Mouse (Mus musculus): ENCODE measurements around the gene Dusp28. TPM values are rescaled to one million over a fixed set of nuclear protein-coding genes. Genes with fewer than 3 reads are reported as not detected.

Dusp28 gene
- polyA plus RNA-seq, 1 experiment from 2014 or later = 6.2 TPM

- ATAC-seq (replicated peaks; ENCODE audit: insufficient number of reproducible peaks, low FRiP score, low TSS enrichment) = no peak
Measured at GRCm38 (mm10) chr1:92895089-92895488, 11.7 kb upstream of the Dusp28 start.

GRCm38 (mm10) chr1:92902786-92903185 lies 4.0 kb upstream of the Dusp28 start, which contains the start of gene Ankmy1:
Ankmy1 (minus strand) TSS chr1:92902906.
- Histone ChIP-seq H3K4me1 (ENCODE audit: control insufficient read depth, insufficient read depth, low read length) (peaks cover 8% of the 10 kb centered on the region), H3K9me3 (replicated peaks; ENCODE audit: control insufficient read depth, low read length) (no peaks in the 10 kb centered on the region), H3K9ac (ENCODE audit: low read depth, low read length) (0 out of 2 replicates have a peak within 1 kb of the TSS, but pooled peaks have one; percentile 10), H3K27ac (ENCODE audit: low read depth, low read length) (no peak within 1 kb of the TSS), H3K4me2 (peak within 1 kb of the TSS; percentile 31), H3K4me3 (ENCODE audit: low read depth, low read length) (peak within 1 kb of the TSS; percentile 23), H3K27me3 (ENCODE audit: control insufficient read depth, insufficient read depth, low read length) (peaks cover 8% of the 10 kb centered on the region), H3K36me3 (ENCODE audit: control insufficient read depth, insufficient read depth, low read length) (no peaks in the 10 kb centered on the region)
- WGBS (ENCODE audit: insufficient replicate concordance) = 1% methylated on average over 15 of the region's 15 CpGs
- no peak for ATAC-seq (replicated peaks; ENCODE audit: insufficient number of reproducible peaks, low FRiP score, low TSS enrichment)

More at GRCm38 (mm10) chr1:92895089-92895488, 11.7 kb upstream of the Dusp28 start:
- WGBS (ENCODE audit: insufficient replicate concordance) = 8% methylated on average over 3 of the region's 3 CpGs
- Histone ChIP-seq H3K4me3 (ENCODE audit: low read depth, low read length) (no peak overlapping the region), H3K4me1 (ENCODE audit: control insufficient read depth, insufficient read depth, low read length) (no peaks in the 10 kb centered on the region), H3K9me3 (replicated peaks; ENCODE audit: control insufficient read depth, low read length) (no peaks in the 10 kb centered on the region), H3K27ac (ENCODE audit: low read depth, low read length) (no peak overlapping the region), H3K36me3 (ENCODE audit: control insufficient read depth, insufficient read depth, low read length) (no peaks in the 10 kb centered on the region), H3K4me2 (no peak overlapping the region), H3K9ac (ENCODE audit: low read depth, low read length) (no peak overlapping the region), H3K27me3 (ENCODE audit: control insufficient read depth, insufficient read depth, low read length) (peaks cover 7% of the 10 kb centered on the region)

GRCm38 (mm10) chr1:92903627-92904026 lies 3.2 kb upstream of the Dusp28 start:
- Histone ChIP-seq H3K4me2 (no peak overlapping the region), H3K9me3 (replicated peaks; ENCODE audit: control insufficient read depth, low read length) (no peaks in the 10 kb centered on the region)
- WGBS (ENCODE audit: insufficient replicate concordance) = 65% methylated on average over 4 of the region's 4 CpGs

GRCm38 (mm10) chr1:92905703-92906310 lies 974 bp upstream of the Dusp28 start:
- Histone ChIP-seq H3K4me1 (ENCODE audit: control insufficient read depth, insufficient read depth, low read length) (peaks cover 18% of the 10 kb centered on the region), H3K4me2 (no peak overlapping the region), H3K9me3 (replicated peaks; ENCODE audit: control insufficient read depth, low read length) (no peaks in the 10 kb centered on the region), H3K36me3 (ENCODE audit: control insufficient read depth, insufficient read depth, low read length) (no peaks in the 10 kb centered on the region), H3K27me3 (ENCODE audit: control insufficient read depth, insufficient read depth, low read length) (no peaks in the 10 kb centered on the region; the same call in 1 of the 2 replicates), H3K4me3 (ENCODE audit: low read depth, low read length) (no peak overlapping the region), H3K9ac (ENCODE audit: low read depth, low read length) (no peak overlapping the region), H3K27ac (ENCODE audit: low read depth, low read length) (no peak overlapping the region)
- 91% methylated on average over 2 of the region's 2 CpGs for WGBS (ENCODE audit: insufficient replicate concordance)
- ATAC-seq (replicated peaks; ENCODE audit: insufficient number of reproducible peaks, low FRiP score, low TSS enrichment) = no peak

More at GRCm38 (mm10) chr1:92903627-92904026, 3.2 kb upstream of the Dusp28 start:
- peaks cover 11% of the 10 kb centered on the region for H3K4me1 ChIP-seq (ENCODE audit: control insufficient read depth, insufficient read depth, low read length)
- H3K27ac ChIP-seq (ENCODE audit: low read depth, low read length) = no peak overlapping the region
- no peaks in the 10 kb centered on the region for H3K36me3 ChIP-seq (ENCODE audit: control insufficient read depth, insufficient read depth, low read length)
- no peak for ATAC-seq (replicated peaks; ENCODE audit: insufficient number of reproducible peaks, low FRiP score, low TSS enrichment)
- H3K27me3 ChIP-seq (ENCODE audit: control insufficient read depth, insufficient read depth, low read length) = peaks cover 8% of the 10 kb centered on the region
- no peak overlapping the region for H3K4me3 ChIP-seq (ENCODE audit: low read depth, low read length)
- H3K9ac ChIP-seq (ENCODE audit: low read depth, low read length) = no peak overlapping the region

- H3K36me3 ChIP-seq (ENCODE audit: control insufficient read depth, insufficient read depth, low read length) = no peaks in the 10 kb centered on the region
- H3K9me3 ChIP-seq (replicated peaks; ENCODE audit: control insufficient read depth, low read length) = no peaks in the 10 kb centered on the region
- peak overlapping the region; percentile 80 for H3K4me3 ChIP-seq (ENCODE audit: low read depth, low read length)
- peak overlapping the region; percentile 81 for H3K4me2 ChIP-seq
- no peak for ATAC-seq (replicated peaks; ENCODE audit: insufficient number of reproducible peaks, low FRiP score, low TSS enrichment)
- peak overlapping the region; percentile 82 for H3K9ac ChIP-seq (ENCODE audit: low read depth, low read length)
- H3K4me1 ChIP-seq (ENCODE audit: control insufficient read depth, insufficient read depth, low read length) = peaks cover 28% of the 10 kb centered on the region
- WGBS (ENCODE audit: insufficient replicate concordance) = 42% methylated on average over 20 of the region's 20 CpGs
- H3K27me3 ChIP-seq (ENCODE audit: control insufficient read depth, insufficient read depth, low read length) = no peaks in the 10 kb centered on the region
- peak overlapping the region; percentile 58; the same call in 1 of the 2 replicates for H3K27ac ChIP-seq (ENCODE audit: low read depth, low read length)
Measured at GRCm38 (mm10) chr1:92907632-92908360, 1.0 kb downstream of the Dusp28 start.

- 90% methylated on average over 3 of the region's 3 CpGs for WGBS (ENCODE audit: insufficient replicate concordance)
- Histone ChIP-seq H3K4me2 (no peak overlapping the region), H3K9ac (ENCODE audit: low read depth, low read length) (no peak overlapping the region), H3K27me3 (ENCODE audit: control insufficient read depth, insufficient read depth, low read length) (no peaks in the 10 kb centered on the region), H3K9me3 (replicated peaks; ENCODE audit: control insufficient read depth, low read length) (no peaks in the 10 kb centered on the region), H3K27ac (ENCODE audit: low read depth, low read length) (no peak overlapping the region), H3K36me3 (ENCODE audit: control insufficient read depth, insufficient read depth, low read length) (no peaks in the 10 kb centered on the region), H3K4me1 (ENCODE audit: control insufficient read depth, insufficient read depth, low read length) (peaks cover 24% of the 10 kb centered on the region), H3K4me3 (ENCODE audit: low read depth, low read length) (no peak overlapping the region)
- ATAC-seq (replicated peaks; ENCODE audit: insufficient number of reproducible peaks, low FRiP score, low TSS enrichment) = no peak
Measured at GRCm38 (mm10) chr1:92908664-92909063, 1.9 kb downstream of the Dusp28 start.

GRCm38 (mm10) chr1:92909068-92909467 lies 2.3 kb downstream of the Dusp28 start:
- no peak overlapping the region for H3K4me3 ChIP-seq (ENCODE audit: low read depth, low read length)
- no peaks in the 10 kb centered on the region for H3K36me3 ChIP-seq (ENCODE audit: control insufficient read depth, insufficient read depth, low read length)
- no peaks in the 10 kb centered on the region for H3K27me3 ChIP-seq (ENCODE audit: control insufficient read depth, insufficient read depth, low read length)
- H3K4me1 ChIP-seq (ENCODE audit: control insufficient read depth, insufficient read depth, low read length) = peaks cover 24% of the 10 kb centered on the region
- H3K9ac ChIP-seq (ENCODE audit: low read depth, low read length) = no peak overlapping the region
- H3K9me3 ChIP-seq (replicated peaks; ENCODE audit: control insufficient read depth, low read length) = no peaks in the 10 kb centered on the region
- 58% methylated on average over 4 of the region's 4 CpGs for WGBS (ENCODE audit: insufficient replicate concordance)
- H3K27ac ChIP-seq (ENCODE audit: low read depth, low read length) = no peak overlapping the region
- no peak for ATAC-seq (replicated peaks; ENCODE audit: insufficient number of reproducible peaks, low FRiP score, low TSS enrichment)
- H3K4me2 ChIP-seq = no peak overlapping the region

- 1% methylated on average over 36 of the region's 57 CpGs for WGBS (ENCODE audit: insufficient replicate concordance)
- H3K9ac ChIP-seq (ENCODE audit: low read depth, low read length) = peak within 1 kb of the TSS; percentile 87
- peak within 1 kb of the TSS; percentile 98 for H3K4me2 ChIP-seq
- peaks cover 2% of the 10 kb centered on the region; the same call in 1 of the 2 replicates for H3K36me3 ChIP-seq (ENCODE audit: control insufficient read depth, insufficient read depth, low read length)
- ATAC-seq (replicated peaks; ENCODE audit: insufficient number of reproducible peaks, low FRiP score, low TSS enrichment) = peak; percentile 66
- peak within 1 kb of the TSS; percentile 82 for H3K27ac ChIP-seq (ENCODE audit: low read depth, low read length)
- peaks cover 24% of the 10 kb centered on the region for H3K4me1 ChIP-seq (ENCODE audit: control insufficient read depth, insufficient read depth, low read length)
- no peaks in the 10 kb centered on the region for H3K27me3 ChIP-seq (ENCODE audit: control insufficient read depth, insufficient read depth, low read length)
- no peaks in the 10 kb centered on the region for H3K9me3 ChIP-seq (replicated peaks; ENCODE audit: control insufficient read depth, low read length)
- H3K4me3 ChIP-seq (ENCODE audit: low read depth, low read length) = peak within 1 kb of the TSS; percentile 74
Measured at GRCm38 (mm10) chr1:92910239-92910885, 3.6 kb downstream of the Dusp28 start, which contains the start of gene Rnpepl1. Rnpepl1 (plus strand) TSS chr1:92910783.
